Mouse (Mus musculus) thymus, postnatal 36 days (tissue): ENCODE results near the gene Ak9.
"Not testable (repeated sequence)": the region's sequence is repeated elsewhere in the genome, so short reads cannot be mapped to it uniquely, and the experiment has no call there.

ENCODE experiments used
- DNase-seq, 2 experiments: peaks; one replicate each; pipeline ENCODE4 v3.0.0; 2022; ENCODE audit warnings: mixed read lengths in 2 of 2

Gene Ak9

DNA sequence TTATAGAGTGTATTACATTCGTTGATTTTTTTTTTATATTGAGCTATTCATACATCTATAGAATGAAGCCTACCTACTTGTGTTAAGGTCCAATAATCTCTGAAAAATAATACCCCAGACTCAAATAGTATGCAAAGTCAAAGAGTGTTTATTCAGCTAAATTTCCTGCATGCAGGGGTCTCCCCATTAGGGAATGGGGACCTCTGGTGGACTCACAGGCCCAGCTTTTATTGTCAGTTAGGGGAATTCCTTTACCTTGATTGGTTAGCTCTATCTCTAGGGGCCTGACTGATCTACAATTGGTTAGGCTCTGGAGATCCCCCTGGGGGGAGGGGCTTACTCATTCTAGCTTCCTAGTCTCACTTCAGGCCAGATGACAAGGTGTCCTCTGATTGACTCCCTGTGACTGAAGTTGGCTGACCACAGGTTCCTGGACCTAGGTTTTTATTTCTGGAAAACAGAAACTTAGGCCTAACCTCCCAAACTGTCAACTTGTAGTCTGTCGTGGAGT lies 28.8 kb downstream of the Ak9 start:
- no peak for DNase-seq

- no peak for DNase-seq
These were observed 37.6 kb downstream of the Ak9 start for GRCm38 (mm10) chr10:41341346-41341745.

- DNase-seq = no peak
These were observed 61.3 kb downstream of the Ak9 start for GRCm38 (mm10) chr10:41365086-41365485.

DNA sequence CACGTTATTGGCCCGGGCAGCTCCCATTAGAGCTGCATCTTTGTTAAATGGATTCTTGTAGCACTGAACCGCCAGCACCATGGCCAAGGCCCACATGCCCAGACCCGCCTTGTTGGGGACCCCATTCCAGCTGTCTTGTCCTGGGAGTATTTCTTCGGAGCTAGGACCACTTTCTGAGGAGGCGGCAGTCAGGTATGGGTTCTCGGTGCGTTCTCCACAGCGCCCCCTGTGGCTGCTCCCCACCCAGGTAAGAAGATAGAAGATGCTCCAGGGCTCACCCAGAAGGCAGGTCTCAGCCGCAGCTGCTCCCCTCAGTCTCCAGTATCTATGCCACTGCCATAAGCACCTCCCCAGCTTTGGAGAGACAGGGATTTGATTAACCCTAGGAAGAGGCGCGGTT lies 76.7 kb downstream of the Ak9 start:
- DNase-seq = peak in 1 of 2 experiments; percentile 7

- DNase-seq = peak; percentile 41 to 61
These were observed 81.9 kb downstream of the Ak9 start for GRCm38 (mm10) chr10:41385506-41386221.

DNA sequence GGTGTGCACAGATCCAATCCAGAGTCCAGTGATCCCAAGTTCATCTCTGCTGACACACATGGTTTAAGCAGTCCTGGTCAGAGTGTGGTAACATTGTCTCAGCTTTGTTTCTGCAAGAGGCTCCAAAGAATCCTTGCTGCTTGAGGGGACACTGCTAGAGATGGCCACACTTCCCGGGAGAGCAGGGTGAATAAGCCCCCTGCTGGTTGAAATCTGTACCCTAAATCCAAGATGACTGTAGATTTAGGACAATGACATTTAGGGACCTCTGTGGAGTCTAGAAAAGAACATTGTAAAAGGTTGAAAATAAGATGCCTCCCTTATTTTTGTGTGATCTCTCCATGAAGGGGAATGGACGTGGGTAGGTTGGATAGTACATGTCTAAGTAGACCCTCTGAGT lies 89.8 kb downstream of the Ak9 start:
- no peak for DNase-seq

DNA sequence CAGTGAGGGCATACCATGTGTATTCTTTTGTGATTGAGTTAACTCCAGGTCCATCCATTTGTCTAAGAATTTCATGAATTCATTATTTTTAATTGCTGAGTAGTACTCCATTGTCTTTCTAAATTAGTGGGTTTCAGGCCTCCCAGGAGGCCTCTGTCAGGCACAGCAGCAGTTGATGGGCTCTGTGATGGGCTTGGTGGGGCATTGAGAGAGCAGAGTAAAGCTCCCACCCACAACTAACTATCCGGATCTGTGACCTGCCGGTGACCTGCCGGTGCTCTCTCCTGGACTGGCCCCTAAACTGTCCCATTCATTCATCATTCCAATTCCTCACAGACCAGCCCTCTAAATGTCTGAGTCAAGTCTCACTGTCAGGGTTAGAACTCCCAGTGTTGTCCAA lies 97.3 kb downstream of the Ak9 start:
- no peak for DNase-seq

- no peak for DNase-seq
These were observed 99.6 kb downstream of the Ak9 start for GRCm38 (mm10) chr10:41403364-41403763.

DNA sequence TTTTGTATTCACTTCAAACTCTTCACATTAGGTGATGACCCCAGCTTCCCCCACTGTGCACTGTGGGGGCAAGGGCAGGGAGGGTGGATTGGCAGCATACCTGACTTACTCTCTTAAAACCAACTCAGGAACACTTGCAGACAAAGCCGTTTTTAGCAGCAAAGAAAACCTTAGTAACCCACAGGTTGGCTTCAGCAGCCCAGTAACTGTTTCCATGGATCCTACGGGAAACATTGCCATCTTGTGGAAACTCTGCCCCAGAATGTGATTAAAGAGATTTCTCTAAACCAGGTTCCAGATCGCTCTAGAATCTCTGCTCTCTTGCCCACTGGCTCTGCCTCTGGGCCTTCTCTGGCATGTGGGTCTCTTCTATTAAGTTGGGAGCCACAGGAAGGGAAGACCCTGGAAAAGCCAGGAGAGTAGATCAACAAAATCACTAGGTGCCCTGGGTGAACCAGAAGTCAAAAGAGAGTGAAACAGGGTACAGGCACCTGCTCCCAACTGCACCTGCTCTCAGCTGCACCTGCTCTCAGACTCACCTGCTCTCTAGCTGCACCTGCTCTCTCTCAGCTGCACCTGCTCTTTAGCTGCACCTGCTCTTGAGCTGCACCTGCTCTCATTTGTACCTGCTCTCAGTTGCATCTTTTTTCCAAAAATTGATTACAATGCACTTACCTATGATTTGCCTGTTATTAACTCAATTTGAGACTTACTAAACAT lies 100.3 kb downstream of the Ak9 start:
- no peak for DNase-seq

- DNase-seq = not testable (repeated sequence)
These were observed 106.4 kb downstream of the Ak9 start for GRCm38 (mm10) chr10:41410176-41410575.

- DNase-seq = not testable (repeated sequence)
These were observed 107.0 kb downstream of the Ak9 start for GRCm38 (mm10) chr10:41410821-41411220.

GRCm38 (mm10) chr10:41413471-41413870 lies 109.7 kb downstream of the Ak9 start:
- DNase-seq = not testable (repeated sequence)

DNA sequence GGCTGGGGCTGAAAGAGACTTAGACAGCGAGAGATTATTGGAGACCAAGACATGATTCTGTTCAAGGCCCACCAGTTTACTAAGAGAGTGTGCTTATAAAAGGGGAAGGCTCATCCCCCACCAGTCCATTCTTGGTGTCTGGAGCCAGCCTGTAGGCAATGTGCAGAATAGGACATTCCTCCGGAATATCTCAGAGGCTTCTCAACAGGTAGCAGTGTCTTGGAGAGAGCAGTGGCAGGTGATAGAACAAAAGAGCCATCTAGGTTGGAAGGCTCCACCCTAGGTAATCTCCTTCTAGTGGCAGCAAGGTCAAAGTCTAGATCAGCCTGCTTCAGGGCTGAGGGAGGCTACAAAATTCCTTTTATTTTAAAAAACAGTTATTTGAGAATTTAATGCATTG lies 111.6 kb downstream of the Ak9 start:
- not testable (repeated sequence) for DNase-seq

GRCm38 (mm10) chr10:41420496-41421200 lies 116.9 kb downstream of the Ak9 start:
- no peak for DNase-seq

- no peak for DNase-seq
These were observed 119.9 kb downstream of the Ak9 start for GRCm38 (mm10) chr10:41423681-41424080.

DNA sequence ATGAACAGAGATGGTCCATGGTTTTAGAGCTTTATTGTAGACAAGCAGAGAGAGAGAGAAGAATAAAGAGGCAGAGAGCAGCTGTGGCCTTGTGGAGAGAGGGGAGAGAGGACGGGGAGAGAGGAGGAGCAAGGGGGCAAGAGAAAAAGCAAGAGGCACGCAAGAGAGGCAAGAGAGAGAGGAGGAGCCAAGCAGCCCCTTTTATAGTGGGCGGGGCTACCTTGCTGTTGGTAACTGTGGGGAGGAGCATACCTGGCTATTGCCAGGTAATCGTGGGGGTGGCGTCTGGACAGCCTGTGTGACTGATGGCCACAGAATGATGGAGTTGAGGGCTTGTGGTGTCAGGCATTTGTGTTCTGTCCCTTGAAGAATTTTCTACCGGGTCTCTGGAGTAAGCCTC lies 122.6 kb downstream of the Ak9 start:
- DNase-seq = no peak

GRCm38 (mm10) chr10:41434624-41435023 lies 130.8 kb downstream of the Ak9 start:
- DNase-seq = peak; percentile 54 to 63

DNA sequence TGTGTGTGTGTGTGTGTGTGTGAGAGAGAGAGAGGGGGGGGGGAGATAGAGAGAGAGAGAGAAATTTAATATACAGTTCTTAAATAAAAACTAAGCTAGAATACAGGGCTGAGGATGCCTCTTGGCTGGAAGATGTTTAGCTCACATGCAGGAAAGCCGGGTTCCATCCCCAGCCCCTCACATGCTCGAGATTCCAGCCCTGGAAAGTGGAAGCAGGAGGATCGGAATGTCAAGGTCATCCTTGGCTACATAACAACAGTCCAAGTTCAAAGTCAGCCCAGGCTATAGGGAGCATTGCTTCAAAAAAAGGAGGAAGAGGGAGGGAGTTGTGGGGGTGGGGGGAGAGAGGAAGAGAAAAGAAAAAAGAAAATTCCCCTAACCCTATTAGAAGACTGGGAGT lies 131.4 kb downstream of the Ak9 start:
- DNase-seq = no peak

DNA sequence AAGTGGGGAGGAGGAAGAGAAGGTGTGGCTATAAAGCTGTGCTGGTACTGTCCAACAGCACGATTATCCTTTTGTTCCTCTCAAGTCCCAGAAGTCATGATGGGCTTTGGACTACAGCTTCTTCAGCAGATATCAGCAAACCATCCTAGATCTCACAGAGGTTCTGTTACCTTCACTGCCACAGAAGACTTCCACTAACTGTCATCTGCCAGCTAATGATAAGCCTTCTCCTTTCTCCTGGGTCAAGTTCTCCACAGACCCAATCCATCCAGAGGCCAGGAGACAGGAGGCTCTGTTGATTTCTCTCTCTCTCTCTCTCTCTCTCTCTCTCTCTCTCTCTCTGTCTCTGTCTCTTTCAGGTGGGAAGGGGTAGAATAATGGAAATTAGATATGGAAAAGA lies 144.4 kb downstream of the Ak9 start:
- DNase-seq = no peak

- DNase-seq = peak in 1 of 2 experiments; percentile 12
These were observed 145.9 kb downstream of the Ak9 start for GRCm38 (mm10) chr10:41449684-41450083.

GRCm38 (mm10) chr10:41450137-41450670 lies 146.4 kb downstream of the Ak9 start, which contains the start of gene Zbtb24:
Gene Zbtb24, plus strand, starts transcription at chr10:41450383.
- DNase-seq = peak; percentile 97 to 98

DNA sequence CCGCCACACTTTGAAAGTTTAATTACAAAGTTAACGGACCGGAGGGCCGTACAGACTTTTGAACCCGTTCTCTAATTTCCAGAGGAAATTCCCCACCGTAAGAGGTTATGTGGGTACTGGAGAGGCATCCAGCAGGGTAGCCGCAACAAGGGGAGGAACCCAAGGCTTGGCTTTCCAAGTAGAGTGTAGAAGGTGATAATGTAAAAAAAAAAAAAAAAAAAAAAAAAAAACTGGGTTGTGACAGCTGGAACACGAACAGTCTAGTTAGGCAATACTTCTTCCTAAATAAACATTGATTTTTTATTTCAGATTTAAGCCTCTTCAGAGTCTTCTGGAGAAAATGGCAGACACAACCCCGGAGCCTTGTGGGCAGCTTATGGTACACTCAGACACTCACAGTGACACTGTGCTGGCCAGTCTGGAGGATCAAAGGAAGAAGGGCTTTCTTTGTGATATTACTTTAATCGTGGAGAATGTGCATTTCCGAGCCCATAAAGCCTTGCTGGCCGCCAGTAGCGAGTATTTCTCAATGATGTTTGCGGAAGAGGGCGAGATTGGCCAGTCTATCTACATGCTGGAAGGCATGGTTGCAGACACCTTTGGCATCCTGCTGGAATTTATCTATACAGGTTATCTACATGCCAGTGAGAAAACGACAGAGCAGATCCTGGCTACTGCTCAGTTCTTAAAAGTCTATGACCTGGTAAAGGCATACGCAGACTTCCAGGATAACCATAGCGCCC lies 147.2 kb downstream of the Ak9 start:
- DNase-seq = no peak
